In genomic region chr6:114842863-114843262, GRCm38 (mm10) we compare ENCODE assay signal across 20 mouse cellular contexts.
A peak's percentile ranks its signal among the peaks of the same experiment; 100 is the strongest.
DNase-seq lines count a peak whose midpoint lies in the region; ATAC-seq and TF ChIP-seq lines count a peak whose summit lies in the region.
"Had no signal": no experiment of that assay in that cellular context is flagged by ENCODE, and none has a peak within 500 bp of the region (broad histone marks: within the 10 kb centered on the region; RNA-seq: fewer than 3 reads in every experiment).

No protein-coding gene starts in this region.

- H3K27me3 ChIP-seq in kidney, postnatal 0 days (ENCODE audit: insufficient read depth, low read length): no peaks in the 10 kb centered on the region
- H3K27me3 ChIP-seq in CH12.LX (replicated peaks): no peaks in the 10 kb centered on the region
- no peaks in the 10 kb centered on the region for H3K27me3 ChIP-seq in cerebellum, adult 2 months (ENCODE audit: control insufficient read depth, insufficient read depth, low read length)

- in situ Hi-C loops in CH12.LX (cut with MboI; ENCODE audit: low pct_ligation_motif_present, low pct_unique_long_range_greater_than_20kb, low sequenced_read_pairs): no loop called here

- DNase-seq in kidney, postnatal 0 days (ENCODE audit: low spot score): no peak
- DNase-seq in kidney, postnatal 10 days: no peak
- peak; percentile 46 for DNase-seq in A20 (ENCODE audit: low read depth, low spot score)
- DNase-seq in CH12.LX (ENCODE audit: extremely low read depth): peak; percentile 85
- DNase-seq in cerebellum, adult 2 months: no peak
- DNase-seq in thymus, postnatal 0 days (ENCODE audit: low spot score): no peak
- DNase-seq: cerebellum, adult 11-12 months; cerebellum, postnatal 36 days; kidney, adult 2 months; kidney, postnatal 14 days; layer of hippocampus, postnatal 36 days; liver, postnatal 0 days had no signal

- H3K79me2 ChIP-seq in CH12.LX (replicated peaks; ENCODE audit: control insufficient read depth, extremely low read depth, insufficient read depth, poor library complexity, severe bottlenecking): no peaks in the 10 kb centered on the region

- 96% methylated on average over 2 of the region's 2 CpGs for WGBS in kidney, postnatal 0 days
- 96% methylated on average over 2 of the region's 2 CpGs for WGBS in cerebellum, adult 2 months

- TF ChIP-seq EP300 in CH12.LX (IDR thresholded peaks at IDR 0.05; ENCODE audit: low read length): peak; percentile 98

- no peak for ATAC-seq in kidney, postnatal 0 days (replicated peaks; ENCODE audit: low FRiP score, low read depth)
- ATAC-seq in granulocyte monocyte progenitor cell, adult 5-6 weeks (replicated peaks; ENCODE audit: poor library complexity, severe bottlenecking): peak; percentile 40
- ATAC-seq: forebrain, embryonic 14.5 days; liver, postnatal 0 days; lung, postnatal 0 days; midbrain, embryonic 16.5 days had no signal

- TF ChIP-seq RAD21 in CH12.LX (IDR thresholded peaks at IDR 0.05; ENCODE audit: low read depth, low read length): no peak

- TF ChIP-seq CTCF in kidney, postnatal 0 days (IDR thresholded peaks at IDR 0.05; ENCODE audit: low read depth): 0 out of 2 replicates have a peak, but pooled peaks have one; percentile 22
- peak in 1 of 2 experiments; percentile 51; a peak in 3 of 4 replicates for TF ChIP-seq CTCF in CH12.LX (conservative IDR thresholded peaks at IDR 0.05 in 1 of 2, IDR thresholded peaks at IDR 0.05 in 1 of 2; ENCODE audit: low read depth in 2 of 2, low read length in 2 of 2)
- no peak for TF ChIP-seq CTCF in cerebellum, adult 2 months (IDR thresholded peaks at IDR 0.05; ENCODE audit: borderline replicate concordance, insufficient read depth, low read depth, low read length)

- H3K4me1 ChIP-seq in kidney, postnatal 0 days (replicated peaks; ENCODE audit: insufficient read depth, low read length): peaks cover 32% of the 10 kb centered on the region
- peaks cover 49 to 78% of the 10 kb centered on the region in 2 experiments for H3K4me1 ChIP-seq in CH12.LX (ENCODE audit: control insufficient read depth in 1 of 2, insufficient read depth in 2 of 2)
- no peaks in the 10 kb centered on the region for H3K4me1 ChIP-seq in cerebellum, adult 2 months (ENCODE audit: control insufficient read depth, insufficient read depth, low read length)

- H3K4me3 ChIP-seq in kidney, postnatal 0 days (replicated peaks; ENCODE audit: low read depth, low read length): no peak overlapping the region
- no peak overlapping the region for H3K4me3 ChIP-seq in CH12.LX (replicated peaks in 1 of 3; ENCODE audit: low read depth in 2 of 3, low read length in 2 of 3, poor library complexity in 1 of 3)
- H3K4me3 ChIP-seq in cerebellum, adult 2 months (replicated peaks; ENCODE audit: insufficient read depth, low read depth, low read length): no peak overlapping the region
- H3K4me3 ChIP-seq: hindbrain, embryonic 10.5 days; midbrain, embryonic 10.5 days had no signal

- H3K4me2 ChIP-seq in kidney, postnatal 0 days (ENCODE audit: low read length): no peak overlapping the region
- H3K4me2 ChIP-seq in CH12.LX (ENCODE audit: insufficient read depth, low read depth, poor library complexity, severe bottlenecking): peak overlapping the region; percentile 52; the same call in 1 of the 2 replicates
- H3K4me2 ChIP-seq: heart, embryonic 11.5 days had no signal

- no peak overlapping the region for H3K9ac ChIP-seq in kidney, postnatal 0 days (ENCODE audit: low read depth, low read length)
- peak overlapping the region; percentile 41 for H3K9ac ChIP-seq in CH12.LX (ENCODE audit: insufficient read depth, low read depth)
- H3K9ac ChIP-seq: liver, postnatal 0 days had no signal

- no peaks in the 10 kb centered on the region for H3K9me3 ChIP-seq in kidney, postnatal 0 days (replicated peaks; ENCODE audit: low read length)
- peaks cover 10% of the 10 kb centered on the region for H3K9me3 ChIP-seq in CH12.LX (replicated peaks; ENCODE audit: low read length)
- H3K9me3 ChIP-seq: midbrain, embryonic 10.5 days had no signal

- no peak overlapping the region for H3K27ac ChIP-seq in kidney, postnatal 0 days
- H3K27ac ChIP-seq in CH12.LX (ENCODE audit: insufficient read depth, low read depth): peak overlapping the region; percentile 99
- H3K27ac ChIP-seq in cerebellum, adult 2 months (ENCODE audit: insufficient read depth, low read length): no peak overlapping the region
- H3K27ac ChIP-seq: macrophage; midbrain, embryonic 10.5 days had no signal

- H3K36me3 ChIP-seq in kidney, postnatal 0 days (ENCODE audit: insufficient read depth, low read length): no peaks in the 10 kb centered on the region
- peaks cover 0 to 7% of the 10 kb centered on the region in 2 experiments for H3K36me3 ChIP-seq in CH12.LX (replicated peaks in 1 of 2; ENCODE audit: control insufficient read depth in 1 of 2, insufficient read depth in 1 of 2, low read length in 1 of 2)
- H3K36me3 ChIP-seq: hindbrain, embryonic 10.5 days; midbrain, embryonic 10.5 days had no signal

- peak; percentile 26; the same call in 1 of the 2 replicates for TF ChIP-seq POLR2A in CH12.LX (IDR thresholded peaks at IDR 0.05; ENCODE audit: low read depth, low read length)
- no peak for TF ChIP-seq POLR2A in cerebellum, adult 2 months (IDR thresholded peaks at IDR 0.05; ENCODE audit: borderline replicate concordance, insufficient read depth, low read length)

- dilution Hi-C loops in CH12.LX (cut with MboI; ENCODE audit: extremely low pct_ligation_motif_present, extremely low pct_unique_long_range_greater_than_20kb, low sequenced_read_pairs): no loop called here

TF ChIP-seq in CH12.LX, 34 proteins besides CTCF, POLR2A, EP300 and RAD21:
- TF ChIP-seq JUN (IDR thresholded peaks at IDR 0.05; ENCODE audit: insufficient read depth, low read depth, low read length) (peak; percentile 93), MYC (IDR thresholded peaks at IDR 0.05; ENCODE audit: low read depth, low read length) (peak; percentile 85), BHLHE40 (IDR thresholded peaks at IDR 0.05; ENCODE audit: low read depth, low read length) (peak; percentile 93), JUND (conservative IDR thresholded peaks at IDR 0.05; ENCODE audit: low read depth, low read length) (peak; percentile 95), E2F4 (IDR thresholded peaks at IDR 0.05; ENCODE audit: insufficient replicate concordance, low read depth, low read length) (no peak), RCOR1 (conservative IDR thresholded peaks at IDR 0.05; ENCODE audit: low read depth, low read length) (peak; percentile 86), UBTF (IDR thresholded peaks at IDR 0.05; ENCODE audit: low read depth, low read length) (0 out of 2 replicates have a peak, but pooled peaks have one; percentile 3), IRF4 (IDR thresholded peaks at IDR 0.05; ENCODE audit: low read depth, low read length) (peak; percentile 97), MEF2A (IDR thresholded peaks at IDR 0.05; ENCODE audit: borderline replicate concordance, low read depth, low read length) (peak; percentile 86), MAFK (IDR thresholded peaks at IDR 0.05; ENCODE audit: insufficient replicate concordance, low read length) (peak; percentile 44; the same call in 1 of the 2 replicates), TCF12 (IDR thresholded peaks at IDR 0.05; ENCODE audit: low read depth, low read length) (peak; percentile 93), ETS1 (conservative IDR thresholded peaks at IDR 0.05; ENCODE audit: low read depth, low read length) (peak; percentile 91), ZNF384 (IDR thresholded peaks at IDR 0.05; ENCODE audit: low read depth, low read length) (no peak), SIN3A (IDR thresholded peaks at IDR 0.05; ENCODE audit: low read length) (0 out of 2 replicates have a peak, but pooled peaks have one; percentile 11), MAX (IDR thresholded peaks at IDR 0.05; ENCODE audit: low read length) (no peak), CHD2 (IDR thresholded peaks at IDR 0.05; ENCODE audit: low read length) (peak; percentile 54; the same call in 1 of the 2 replicates), SMC3 (IDR thresholded peaks at IDR 0.05; ENCODE audit: low read depth, low read length) (peak; percentile 18; the same call in 1 of the 2 replicates), MAZ (IDR thresholded peaks at IDR 0.05; ENCODE audit: low read depth, low read length) (no peak), ZC3H11A (IDR thresholded peaks at IDR 0.05; ENCODE audit: low read depth, low read length) (no peak)

Comparison
In these comparisons a context has a peak if more than half of its experiments do, and no peak if none do; other contexts are left out.
1. DNase-seq: peak in A20 (single experiment) and CH12.LX (single experiment); none in kidney, postnatal 0 days (single experiment), kidney, postnatal 10 days (single experiment), cerebellum, adult 2 months (0 of 2) and thymus, postnatal 0 days (single experiment).